Mouse (Mus musculus): Measurements from ENCODE around the gene A430005L14Rik. TPM values are rescaled to one million over a fixed set of nuclear protein-coding genes. Genes with fewer than 3 reads are reported as not detected.
"Not testable (repeated sequence)": the region's sequence is repeated elsewhere in the genome, so short reads cannot be mapped to it uniquely, and the experiment has no call there.

A430005L14Rik gene
- polyA plus RNA-seq (2014; fragmentation: Nextera tagmentation; extraction: Ambion mirVana) = 74.0 and 76.1 TPM in 2 replicates

GRCm38 (mm10) chr4:153956569-153957405 is at the start of gene A430005L14Rik:
Gene A430005L14Rik (plus strand): TSS chr4:153957237.
- H3K9me3 ChIP-seq (ENCODE audit: control insufficient read depth, low read length) = no peaks in the 10 kb centered on the region
- H3K27ac ChIP-seq (ENCODE audit: low read depth) = peak within 1 kb of the TSS; percentile 83
- WGBS = 2% methylated on average over 46 of the region's 67 CpGs

DNA sequence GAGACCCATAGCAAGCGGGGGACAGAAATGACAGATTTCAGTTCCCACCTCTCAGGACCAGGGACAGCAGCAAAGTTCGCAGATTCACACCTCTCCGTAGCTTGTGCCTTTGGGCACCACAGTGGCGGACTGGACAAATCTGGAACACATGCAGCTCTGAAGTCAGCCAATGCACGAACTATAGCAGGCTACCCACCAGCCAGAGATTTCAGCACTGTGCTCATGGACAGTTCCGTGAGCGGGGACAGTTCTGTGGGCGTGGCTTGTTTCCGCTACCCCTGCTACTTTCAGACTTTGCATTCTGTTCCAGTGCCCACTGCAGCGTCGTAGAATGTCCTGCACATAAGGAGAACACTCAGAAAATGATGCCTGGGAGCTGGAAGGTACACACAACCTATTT is 49.5 kb upstream of the A430005L14Rik start:
- Histone ChIP-seq H3K4me3 (ENCODE audit: low read depth, low read length) (no peak overlapping the region), H3K4me2 (ENCODE audit: low read length) (no peak overlapping the region), H3K27me3 (replicated peaks; ENCODE audit: control insufficient read depth, insufficient read depth, low read length) (no peaks in the 10 kb centered on the region), H3K9me3 (ENCODE audit: control insufficient read depth, low read length) (no peaks in the 10 kb centered on the region), H3K27ac (ENCODE audit: low read depth) (no peak overlapping the region), H3K9ac (ENCODE audit: low read length) (no peak overlapping the region), H3K36me3 (ENCODE audit: control insufficient read depth, insufficient read depth, low read length) (no peaks in the 10 kb centered on the region), H3K4me1 (replicated peaks; ENCODE audit: control insufficient read depth, insufficient read depth, low read length) (no peaks in the 10 kb centered on the region)
- DNase-seq (ENCODE audit: low spot score) (peak; percentile 88), ATAC-seq (replicated peaks; ENCODE audit: low FRiP score, low TSS enrichment, low read depth) (no peak)
- WGBS = 14% methylated on average over 11 of the region's 11 CpGs

More at GRCm38 (mm10) chr4:153956569-153957405, at the start of gene A430005L14Rik:
- Histone ChIP-seq H3K27me3 (replicated peaks; ENCODE audit: control insufficient read depth, insufficient read depth, low read length) (peaks cover 3% of the 10 kb centered on the region; the same call in 1 of the 2 replicates), H3K4me2 (ENCODE audit: low read length) (peak within 1 kb of the TSS; percentile 66), H3K9ac (ENCODE audit: low read length) (peak within 1 kb of the TSS; percentile 84), H3K4me3 (ENCODE audit: low read depth, low read length) (peak within 1 kb of the TSS; percentile 85), H3K4me1 (replicated peaks; ENCODE audit: control insufficient read depth, insufficient read depth, low read length) (peaks cover 11% of the 10 kb centered on the region; the same call in 1 of the 2 replicates), H3K36me3 (ENCODE audit: control insufficient read depth, insufficient read depth, low read length) (peaks cover 24% of the 10 kb centered on the region)
- peak; percentile 96 for DNase-seq (ENCODE audit: low spot score)
- ATAC-seq (replicated peaks; ENCODE audit: low FRiP score, low TSS enrichment, low read depth) = peak; percentile 98

- H3K4me1 ChIP-seq (replicated peaks; ENCODE audit: control insufficient read depth, insufficient read depth, low read length) = no peaks in the 10 kb centered on the region
- H3K9me3 ChIP-seq (ENCODE audit: control insufficient read depth, low read length) = no peaks in the 10 kb centered on the region
- ATAC-seq (replicated peaks; ENCODE audit: low FRiP score, low TSS enrichment, low read depth) (no peak), DNase-seq (ENCODE audit: low spot score) (no peak)
- no peak overlapping the region for H3K4me2 ChIP-seq (ENCODE audit: low read length)
- WGBS = 59% methylated on average over 3 of the region's 3 CpGs
- H3K9ac ChIP-seq (ENCODE audit: low read length) = no peak overlapping the region
- H3K4me3 ChIP-seq (ENCODE audit: low read depth, low read length) = no peak overlapping the region
- H3K36me3 ChIP-seq (ENCODE audit: control insufficient read depth, insufficient read depth, low read length) = no peaks in the 10 kb centered on the region
- no peaks in the 10 kb centered on the region for H3K27me3 ChIP-seq (replicated peaks; ENCODE audit: control insufficient read depth, insufficient read depth, low read length)
- no peak overlapping the region for H3K27ac ChIP-seq (ENCODE audit: low read depth)
These were observed 43.4 kb upstream of the A430005L14Rik start for GRCm38 (mm10) chr4:153913635-153914034.

GRCm38 (mm10) chr4:153917773-153918500 is 39.1 kb upstream of the A430005L14Rik start:
- Histone ChIP-seq H3K36me3 (ENCODE audit: control insufficient read depth, insufficient read depth, low read length) (no peaks in the 10 kb centered on the region), H3K4me3 (ENCODE audit: low read depth, low read length) (no peak overlapping the region), H3K9ac (ENCODE audit: low read length) (no peak overlapping the region), H3K27ac (ENCODE audit: low read depth) (no peak overlapping the region), H3K4me2 (ENCODE audit: low read length) (no peak overlapping the region), H3K4me1 (replicated peaks; ENCODE audit: control insufficient read depth, insufficient read depth, low read length) (no peaks in the 10 kb centered on the region), H3K9me3 (ENCODE audit: control insufficient read depth, low read length) (no peaks in the 10 kb centered on the region), H3K27me3 (replicated peaks; ENCODE audit: control insufficient read depth, insufficient read depth, low read length) (0 out of 2 replicates have a peak, but pooled peaks cover 3% of the 10 kb centered on the region)
- 42% methylated on average over 8 of the region's 8 CpGs for WGBS
- no peak for DNase-seq (ENCODE audit: low spot score)
- no peak for ATAC-seq (replicated peaks; ENCODE audit: low FRiP score, low TSS enrichment, low read depth)

DNA sequence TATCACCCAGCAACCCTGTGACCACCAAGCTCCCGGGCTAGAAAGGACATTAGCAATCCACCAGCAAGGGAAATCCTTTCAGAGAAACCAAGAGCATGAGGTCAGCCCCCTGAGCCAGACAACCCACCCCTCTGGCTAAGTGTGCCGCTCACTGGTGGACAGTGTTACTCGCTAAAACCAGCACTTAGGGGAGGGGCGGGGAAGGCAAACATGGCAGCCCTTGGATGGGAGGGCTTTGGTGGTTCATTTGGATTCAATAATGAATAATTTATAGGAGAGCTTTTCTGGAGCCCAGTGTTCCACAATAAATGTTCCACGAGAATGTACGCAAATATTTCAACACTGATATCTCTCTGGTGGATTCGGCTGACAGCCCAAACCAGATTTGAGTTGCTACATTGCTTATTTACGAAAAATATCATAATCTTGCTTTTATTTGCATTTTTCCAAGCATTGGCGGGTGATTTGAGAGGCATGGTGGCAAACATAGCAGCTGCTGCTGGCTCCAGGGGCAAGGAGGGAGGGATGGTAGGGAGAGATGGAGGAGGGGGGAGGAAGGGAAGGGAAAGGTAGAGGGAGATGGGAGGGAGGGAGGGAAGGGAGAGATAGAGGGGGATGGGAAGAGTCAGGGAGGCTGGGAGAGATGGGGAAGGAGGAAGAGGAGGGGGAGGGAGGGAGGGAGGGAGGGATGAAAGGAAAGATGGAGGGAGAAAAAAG is 36.4 kb upstream of the A430005L14Rik start:
- Histone ChIP-seq H3K4me2 (ENCODE audit: low read length) (no peak overlapping the region), H3K4me1 (replicated peaks; ENCODE audit: control insufficient read depth, insufficient read depth, low read length) (no peaks in the 10 kb centered on the region), H3K9ac (ENCODE audit: low read length) (no peak overlapping the region), H3K9me3 (ENCODE audit: control insufficient read depth, low read length) (no peaks in the 10 kb centered on the region), H3K27me3 (replicated peaks; ENCODE audit: control insufficient read depth, insufficient read depth, low read length) (0 out of 2 replicates have a peak, but pooled peaks cover 3% of the 10 kb centered on the region), H3K36me3 (ENCODE audit: control insufficient read depth, insufficient read depth, low read length) (no peaks in the 10 kb centered on the region), H3K4me3 (ENCODE audit: low read depth, low read length) (no peak overlapping the region), H3K27ac (ENCODE audit: low read depth) (no peak overlapping the region)
- ATAC-seq (replicated peaks; ENCODE audit: low FRiP score, low TSS enrichment, low read depth) (no peak), DNase-seq (ENCODE audit: low spot score) (no peak)
- WGBS = 66% methylated on average over 9 of the region's 9 CpGs

DNA sequence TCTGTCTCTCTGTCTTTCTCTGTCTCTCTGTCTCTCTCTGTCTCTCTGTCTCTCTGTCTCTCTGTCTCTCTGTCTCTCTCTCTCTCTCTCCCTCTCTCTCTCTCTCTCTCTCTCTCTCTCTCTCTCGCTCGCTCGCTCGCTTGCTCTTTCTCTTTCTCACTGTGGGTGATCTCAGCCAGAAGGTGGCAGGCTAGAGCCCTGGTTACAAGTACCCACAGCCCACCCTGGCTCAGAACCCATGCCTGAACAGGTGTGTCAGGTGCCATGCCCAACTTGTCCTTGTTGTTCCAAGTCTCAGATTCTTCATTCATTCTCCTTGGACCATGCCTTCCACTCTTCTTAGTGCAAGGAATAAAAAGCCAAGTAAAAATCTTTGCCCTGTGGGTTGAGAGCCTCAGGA is 34.9 kb upstream of the A430005L14Rik start:
- not testable (repeated sequence) for DNase-seq (ENCODE audit: low spot score); H3K9ac ChIP-seq (ENCODE audit: low read length); H3K4me3 ChIP-seq (ENCODE audit: low read depth, low read length); H3K36me3 ChIP-seq (ENCODE audit: control insufficient read depth, insufficient read depth, low read length); H3K9me3 ChIP-seq (ENCODE audit: control insufficient read depth, low read length); H3K4me1 ChIP-seq (replicated peaks; ENCODE audit: control insufficient read depth, insufficient read depth, low read length); H3K27me3 ChIP-seq (replicated peaks; ENCODE audit: control insufficient read depth, insufficient read depth, low read length); H3K4me2 ChIP-seq (ENCODE audit: low read length); H3K27ac ChIP-seq (ENCODE audit: low read depth); ATAC-seq (replicated peaks; ENCODE audit: low FRiP score, low TSS enrichment, low read depth)
- 40% methylated on average over 4 of the region's 4 CpGs for WGBS

DNA sequence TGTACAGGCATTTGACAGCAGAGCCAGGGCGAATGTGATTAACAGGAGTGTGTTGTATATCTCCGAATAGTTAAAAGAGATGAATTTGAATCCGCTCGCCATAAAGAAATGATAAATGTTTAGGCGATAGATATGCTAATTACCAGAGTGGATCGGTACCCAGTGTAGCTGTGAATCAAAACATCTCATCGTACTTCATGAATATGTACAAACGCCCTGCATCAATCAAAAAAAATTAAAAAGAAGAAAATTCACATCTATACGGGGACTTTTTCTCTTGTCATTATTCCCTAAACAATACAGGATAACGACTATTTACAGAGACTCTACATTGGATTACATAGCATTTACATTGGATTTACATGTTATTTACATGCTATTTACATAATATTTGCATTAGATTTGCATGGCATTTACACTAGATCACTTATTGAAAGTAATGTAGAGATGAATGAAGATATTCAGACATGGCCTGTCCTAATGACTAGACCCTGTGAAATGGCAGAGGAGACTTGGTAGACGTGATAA is 28.2 kb upstream of the A430005L14Rik start:
- 83% methylated on average over 11 of the region's 11 CpGs for WGBS
- no peak for ATAC-seq (replicated peaks; ENCODE audit: low FRiP score, low TSS enrichment, low read depth)

GRCm38 (mm10) chr4:153929425-153929824 is 27.6 kb upstream of the A430005L14Rik start:
- no peaks in the 10 kb centered on the region for H3K9me3 ChIP-seq (ENCODE audit: control insufficient read depth, low read length)
- no peak for ATAC-seq (replicated peaks; ENCODE audit: low FRiP score, low TSS enrichment, low read depth)
- H3K27ac ChIP-seq (ENCODE audit: low read depth) = no peak overlapping the region
- H3K4me3 ChIP-seq (ENCODE audit: low read depth, low read length) = no peak overlapping the region
- H3K4me1 ChIP-seq (replicated peaks; ENCODE audit: control insufficient read depth, insufficient read depth, low read length) = no peaks in the 10 kb centered on the region
- H3K9ac ChIP-seq (ENCODE audit: low read length) = no peak overlapping the region
- 60% methylated on average over 10 of the region's 10 CpGs for WGBS
- H3K27me3 ChIP-seq (replicated peaks; ENCODE audit: control insufficient read depth, insufficient read depth, low read length) = no peaks in the 10 kb centered on the region
- DNase-seq (ENCODE audit: low spot score) = no peak
- H3K4me2 ChIP-seq (ENCODE audit: low read length) = no peak overlapping the region
- no peaks in the 10 kb centered on the region for H3K36me3 ChIP-seq (ENCODE audit: control insufficient read depth, insufficient read depth, low read length)

More for the DNA sequence above, 28.2 kb upstream of the A430005L14Rik start:
- DNase-seq (ENCODE audit: low spot score) = no peak
- no peaks in the 10 kb centered on the region for H3K36me3 ChIP-seq (ENCODE audit: control insufficient read depth, insufficient read depth, low read length)
- no peak overlapping the region for H3K9ac ChIP-seq (ENCODE audit: low read length)
- no peak overlapping the region for H3K27ac ChIP-seq (ENCODE audit: low read depth)
- H3K4me2 ChIP-seq (ENCODE audit: low read length) = no peak overlapping the region
- no peaks in the 10 kb centered on the region for H3K27me3 ChIP-seq (replicated peaks; ENCODE audit: control insufficient read depth, insufficient read depth, low read length)
- H3K4me1 ChIP-seq (replicated peaks; ENCODE audit: control insufficient read depth, insufficient read depth, low read length) = no peaks in the 10 kb centered on the region
- no peaks in the 10 kb centered on the region for H3K9me3 ChIP-seq (ENCODE audit: control insufficient read depth, low read length)
- H3K4me3 ChIP-seq (ENCODE audit: low read depth, low read length) = no peak overlapping the region

Data from intestine, embryonic 14.5 days (tissue).